Mouse (Mus musculus): ENCODE measurements around the gene Olfr606.
"Not testable (repeated sequence)": the region's sequence is repeated elsewhere in the genome, so short reads cannot be mapped to it uniquely, and the experiment has no call there.

Olfr606 gene

GRCm38 (mm10) chr7:103448746-103449145 lies at the start of gene Olfr606:
Gene Olfr606, plus strand, starts transcription at chr7:103449046.
- no peak for DNase-seq (ENCODE audit: low spot score)

- not testable (repeated sequence) for DNase-seq (ENCODE audit: low spot score)
Measured at GRCm38 (mm10) chr7:103406521-103407055, 42.3 kb upstream of the Olfr606 start.

GRCm38 (mm10) chr7:103414772-103415171 lies 34.1 kb upstream of the Olfr606 start, which contains the start of gene Usp17lc:
Gene Usp17lc, plus strand, starts transcription at chr7:103415072.
- DNase-seq (ENCODE audit: low spot score), result not testable (repeated sequence)

- DNase-seq (ENCODE audit: low spot score), result no peak
Measured at GRCm38 (mm10) chr7:103445339-103445738, 3.5 kb upstream of the Olfr606 start, which contains the start of gene Olfr605. Gene Olfr605, minus strand, starts transcription at chr7:103445439.

- DNase-seq (ENCODE audit: low spot score), result no peak
Measured at GRCm38 (mm10) chr7:103460590-103460989, 11.7 kb downstream of the Olfr606 start.

- DNase-seq (ENCODE audit: low spot score), result no peak
Measured at GRCm38 (mm10) chr7:103469577-103469976, 20.7 kb downstream of the Olfr606 start, which contains the start of gene Olfr608. Gene Olfr608, plus strand, starts transcription at chr7:103469877.

- DNase-seq (ENCODE audit: low spot score), result not testable (repeated sequence)
Measured at GRCm38 (mm10) chr7:103477106-103477505, 28.3 kb downstream of the Olfr606 start.

- DNase-seq (ENCODE audit: low spot score), result no peak
Measured at GRCm38 (mm10) chr7:103497962-103498361, 49.1 kb downstream of the Olfr606 start, which contains the start of gene Olfr609. Gene Olfr609, minus strand, starts transcription at chr7:103498062.

Measured in retina, embryonic 14.5 days (tissue).